Mouse (Mus musculus): ENCODE results near the gene Rapgef6. TPM values are rescaled to one million over a fixed set of nuclear protein-coding genes. Genes with fewer than 3 reads are reported as not detected.

Gene Rapgef6
- polyA plus RNA-seq, 1 experiment from 2014 or later, result 30.7 TPM

DNA sequence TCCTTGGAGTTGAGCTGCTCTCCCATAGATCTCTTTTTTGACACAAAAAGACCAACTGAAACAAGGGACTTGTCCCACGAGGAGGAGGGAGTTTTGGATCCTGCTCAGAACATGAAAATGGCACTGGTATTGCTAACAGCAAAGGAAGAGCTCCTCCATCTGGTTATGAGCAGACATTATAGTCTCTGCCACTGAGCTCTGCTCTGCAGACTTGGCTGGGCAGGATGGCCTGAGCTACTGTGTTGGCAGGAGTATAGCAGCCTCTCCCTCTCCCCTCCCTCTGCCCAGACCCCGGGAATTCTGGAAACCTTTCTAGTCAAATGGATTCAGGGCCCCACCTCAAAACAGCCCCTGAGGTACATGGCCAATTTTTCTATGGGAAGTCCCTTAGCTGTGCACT is 187.0 kb downstream of the Rapgef6 start:
- H3K4me3 ChIP-seq (ENCODE audit: low read length), result no peak overlapping the region
- no peak overlapping the region for H3K27ac ChIP-seq (ENCODE audit: low read length)
- ATAC-seq (replicated peaks; ENCODE audit: extremely low read depth, insufficient read depth, low FRiP score), result no peak
- peaks cover 2% of the 10 kb centered on the region; the same call in 1 of the 2 replicates for H3K36me3 ChIP-seq (ENCODE audit: control insufficient read depth, insufficient read depth)
- H3K9ac ChIP-seq (ENCODE audit: low read length), result no peak overlapping the region
- no peaks in the 10 kb centered on the region for H3K9me3 ChIP-seq (replicated peaks; ENCODE audit: control insufficient read depth, low read length)
- no peak overlapping the region for H3K4me2 ChIP-seq (ENCODE audit: low read depth, low read length)
- WGBS, result 59% methylated on average over 2 of the region's 2 CpGs
- no peaks in the 10 kb centered on the region for H3K27me3 ChIP-seq (ENCODE audit: control insufficient read depth, insufficient read depth, low read length)
- peaks cover 7% of the 10 kb centered on the region for H3K4me1 ChIP-seq (ENCODE audit: control insufficient read depth, insufficient read depth, low read length)

DNA sequence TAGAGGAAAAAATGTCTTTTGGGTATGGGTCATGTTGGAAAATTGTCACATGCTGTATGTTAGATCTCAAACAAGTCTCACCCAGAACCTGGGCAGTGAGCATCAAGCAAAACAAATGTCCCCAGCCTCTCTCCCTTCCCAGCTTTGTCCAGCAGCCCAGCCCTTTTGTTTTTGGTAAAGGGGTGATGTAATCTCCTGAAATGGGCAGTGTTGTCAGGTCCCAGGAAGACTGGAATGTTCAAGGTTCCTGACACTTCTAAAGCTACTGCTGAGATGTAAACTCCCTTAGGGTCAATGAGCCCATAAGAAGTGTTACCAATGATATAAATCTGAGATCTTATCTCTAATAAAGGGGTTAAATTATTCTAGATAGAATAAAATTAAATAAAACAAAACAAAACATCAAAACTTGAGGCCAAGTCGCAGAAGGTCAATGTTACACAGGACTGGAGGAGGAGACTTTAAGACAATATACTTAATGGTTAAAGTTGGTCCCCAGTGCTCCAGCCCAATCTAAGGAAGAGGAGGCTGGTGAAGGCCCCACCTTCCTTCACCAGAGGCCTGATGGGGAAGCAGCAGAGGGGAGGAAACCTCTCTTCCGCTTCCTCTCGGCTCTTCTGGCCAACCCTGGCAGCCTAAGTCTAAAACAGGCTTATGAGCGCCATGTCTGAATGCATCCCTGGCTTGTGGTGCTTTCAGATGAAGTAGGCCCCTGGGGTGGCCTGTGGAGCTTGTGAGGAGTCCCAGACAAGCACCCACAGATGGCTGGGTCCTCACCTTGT is 188.1 kb downstream of the Rapgef6 start:
- WGBS, result 80% methylated on average over 4 of the region's 4 CpGs
- Histone ChIP-seq H3K9me3 (replicated peaks; ENCODE audit: control insufficient read depth, low read length) (no peaks in the 10 kb centered on the region), H3K36me3 (ENCODE audit: control insufficient read depth, insufficient read depth) (peaks cover 2% of the 10 kb centered on the region), H3K4me1 (ENCODE audit: control insufficient read depth, insufficient read depth, low read length) (peaks cover 7% of the 10 kb centered on the region), H3K4me2 (ENCODE audit: low read depth, low read length) (no peak overlapping the region), H3K27ac (ENCODE audit: low read length) (peak overlapping the region; percentile 21; the same call in 1 of the 2 replicates), H3K9ac (ENCODE audit: low read length) (no peak overlapping the region), H3K27me3 (ENCODE audit: control insufficient read depth, insufficient read depth, low read length) (no peaks in the 10 kb centered on the region), H3K4me3 (ENCODE audit: low read length) (no peak overlapping the region)
- no peak for ATAC-seq (replicated peaks; ENCODE audit: extremely low read depth, insufficient read depth, low FRiP score)

DNA sequence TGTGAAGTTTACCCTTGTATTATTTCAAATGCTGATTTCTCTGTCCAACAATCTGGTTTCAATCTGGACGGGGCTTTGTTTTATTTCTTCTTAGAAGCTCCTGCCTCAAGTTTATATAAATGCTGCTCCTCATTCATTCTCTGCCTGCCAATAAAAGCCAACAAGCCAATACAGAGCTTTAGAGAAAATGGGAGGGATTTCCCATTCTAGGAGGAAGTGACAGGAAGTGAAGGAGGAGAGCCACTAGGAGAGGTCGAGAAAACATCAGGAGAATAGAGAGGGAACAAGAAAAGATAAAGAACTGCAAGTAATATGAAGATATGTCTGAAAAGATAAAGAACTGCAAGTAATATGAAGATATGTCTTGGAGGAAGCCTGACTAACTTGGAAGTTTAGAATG is 190.2 kb downstream of the Rapgef6 start:
- Histone ChIP-seq H3K9ac (ENCODE audit: low read length) (no peak overlapping the region), H3K27ac (ENCODE audit: low read length) (no peak overlapping the region), H3K9me3 (replicated peaks; ENCODE audit: control insufficient read depth, low read length) (no peaks in the 10 kb centered on the region), H3K4me2 (ENCODE audit: low read depth, low read length) (no peak overlapping the region), H3K4me1 (ENCODE audit: control insufficient read depth, insufficient read depth, low read length) (peaks cover 7% of the 10 kb centered on the region), H3K27me3 (ENCODE audit: control insufficient read depth, insufficient read depth, low read length) (no peaks in the 10 kb centered on the region), H3K4me3 (ENCODE audit: low read length) (no peak overlapping the region), H3K36me3 (ENCODE audit: control insufficient read depth, insufficient read depth) (peaks cover 13% of the 10 kb centered on the region)
- 67% methylated on average over 2 of the region's 2 CpGs for WGBS
- no peak for ATAC-seq (replicated peaks; ENCODE audit: extremely low read depth, insufficient read depth, low FRiP score)

DNA sequence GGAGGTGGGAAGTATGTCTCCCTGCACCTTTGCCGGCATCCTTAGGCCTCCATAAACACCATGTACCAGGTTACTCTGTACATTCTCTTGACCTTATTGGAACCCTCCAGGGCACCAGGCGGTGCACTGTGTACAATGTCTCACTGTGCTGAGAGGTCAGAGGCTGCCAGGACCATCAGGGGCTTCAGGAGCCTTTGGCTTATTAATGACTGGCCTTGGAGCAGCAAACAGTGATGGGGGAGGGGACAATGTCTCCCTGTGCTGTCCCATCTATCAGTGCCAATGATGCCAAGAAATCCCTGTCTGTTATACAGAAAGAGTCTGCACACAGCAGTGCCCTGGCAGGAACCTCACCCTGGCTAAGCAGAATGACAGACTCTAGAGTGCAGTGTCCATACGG is 195.2 kb downstream of the Rapgef6 start:
- no peaks in the 10 kb centered on the region for H3K27me3 ChIP-seq (ENCODE audit: control insufficient read depth, insufficient read depth, low read length)
- H3K9me3 ChIP-seq (replicated peaks; ENCODE audit: control insufficient read depth, low read length), result no peaks in the 10 kb centered on the region
- H3K4me2 ChIP-seq (ENCODE audit: low read depth, low read length), result no peak overlapping the region
- H3K27ac ChIP-seq (ENCODE audit: low read length), result no peak overlapping the region
- 89% methylated on average over 3 of the region's 3 CpGs for WGBS
- no peak overlapping the region for H3K9ac ChIP-seq (ENCODE audit: low read length)
- H3K4me1 ChIP-seq (ENCODE audit: control insufficient read depth, insufficient read depth, low read length), result peaks cover 12% of the 10 kb centered on the region; the same call in 1 of the 2 replicates
- no peak for ATAC-seq (replicated peaks; ENCODE audit: extremely low read depth, insufficient read depth, low FRiP score)
- no peak overlapping the region for H3K4me3 ChIP-seq (ENCODE audit: low read length)
- peaks cover 21% of the 10 kb centered on the region for H3K36me3 ChIP-seq (ENCODE audit: control insufficient read depth, insufficient read depth)

DNA sequence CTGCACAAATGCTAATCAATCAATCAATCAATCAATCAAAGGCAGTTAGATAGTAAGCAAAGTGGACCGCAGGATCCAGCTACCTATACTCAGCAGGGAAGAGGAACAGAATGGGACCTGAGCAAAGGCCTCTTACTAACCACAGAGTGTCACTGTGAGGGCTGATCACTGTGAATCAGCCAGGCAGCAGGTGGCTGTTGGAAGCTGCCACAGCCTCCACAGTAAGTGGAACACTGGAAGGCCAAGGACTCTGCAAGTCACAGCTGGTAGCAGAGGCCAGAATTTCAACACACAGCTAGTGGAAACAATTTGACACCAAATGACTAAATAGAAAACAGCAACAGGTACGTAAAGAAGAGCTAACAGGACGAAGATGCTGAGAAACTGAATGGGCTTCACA is 196.0 kb downstream of the Rapgef6 start:
- Histone ChIP-seq H3K36me3 (ENCODE audit: control insufficient read depth, insufficient read depth) (peaks cover 23% of the 10 kb centered on the region), H3K4me2 (ENCODE audit: low read depth, low read length) (no peak overlapping the region), H3K27ac (ENCODE audit: low read length) (no peak overlapping the region), H3K4me1 (ENCODE audit: control insufficient read depth, insufficient read depth, low read length) (peaks cover 12% of the 10 kb centered on the region; the same call in 1 of the 2 replicates), H3K9ac (ENCODE audit: low read length) (no peak overlapping the region), H3K9me3 (replicated peaks; ENCODE audit: control insufficient read depth, low read length) (no peaks in the 10 kb centered on the region), H3K27me3 (ENCODE audit: control insufficient read depth, insufficient read depth, low read length) (no peaks in the 10 kb centered on the region), H3K4me3 (ENCODE audit: low read length) (no peak overlapping the region)
- WGBS, result 93% methylated on average over 3 of the region's 3 CpGs
- no peak for ATAC-seq (replicated peaks; ENCODE audit: extremely low read depth, insufficient read depth, low FRiP score)

DNA sequence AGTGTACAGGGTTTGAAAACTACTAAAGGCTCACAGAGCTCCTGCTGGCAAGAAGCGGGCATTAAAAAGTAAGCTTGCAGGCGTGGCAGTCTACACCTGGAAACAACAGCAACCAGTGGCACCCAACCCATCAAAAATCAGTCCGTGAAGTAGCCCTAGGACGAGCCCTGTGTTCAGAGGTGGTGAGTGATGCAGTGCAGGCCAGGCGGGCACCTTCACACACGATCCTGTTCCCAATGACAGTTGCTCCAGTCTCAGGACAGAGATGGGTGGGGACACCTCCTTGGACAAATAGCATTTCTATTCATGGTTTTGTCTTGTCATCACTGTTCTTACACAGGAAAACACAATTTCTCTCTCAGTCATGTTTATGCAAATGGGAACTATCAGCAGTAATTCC is 199.4 kb downstream of the Rapgef6 start:
- Histone ChIP-seq H3K4me2 (ENCODE audit: low read depth, low read length) (no peak overlapping the region), H3K36me3 (ENCODE audit: control insufficient read depth, insufficient read depth) (peaks cover 12% of the 10 kb centered on the region), H3K27me3 (ENCODE audit: control insufficient read depth, insufficient read depth, low read length) (no peaks in the 10 kb centered on the region), H3K4me1 (ENCODE audit: control insufficient read depth, insufficient read depth, low read length) (peaks cover 26% of the 10 kb centered on the region), H3K9ac (ENCODE audit: low read length) (no peak overlapping the region), H3K9me3 (replicated peaks; ENCODE audit: control insufficient read depth, low read length) (no peaks in the 10 kb centered on the region), H3K27ac (ENCODE audit: low read length) (peak overlapping the region; percentile 9; the same call in 1 of the 2 replicates), H3K4me3 (ENCODE audit: low read length) (no peak overlapping the region)
- WGBS, result 49% methylated on average over 6 of the region's 6 CpGs
- ATAC-seq (replicated peaks; ENCODE audit: extremely low read depth, insufficient read depth, low FRiP score), result peak; percentile 45; the same call in 1 of the 2 replicates

DNA sequence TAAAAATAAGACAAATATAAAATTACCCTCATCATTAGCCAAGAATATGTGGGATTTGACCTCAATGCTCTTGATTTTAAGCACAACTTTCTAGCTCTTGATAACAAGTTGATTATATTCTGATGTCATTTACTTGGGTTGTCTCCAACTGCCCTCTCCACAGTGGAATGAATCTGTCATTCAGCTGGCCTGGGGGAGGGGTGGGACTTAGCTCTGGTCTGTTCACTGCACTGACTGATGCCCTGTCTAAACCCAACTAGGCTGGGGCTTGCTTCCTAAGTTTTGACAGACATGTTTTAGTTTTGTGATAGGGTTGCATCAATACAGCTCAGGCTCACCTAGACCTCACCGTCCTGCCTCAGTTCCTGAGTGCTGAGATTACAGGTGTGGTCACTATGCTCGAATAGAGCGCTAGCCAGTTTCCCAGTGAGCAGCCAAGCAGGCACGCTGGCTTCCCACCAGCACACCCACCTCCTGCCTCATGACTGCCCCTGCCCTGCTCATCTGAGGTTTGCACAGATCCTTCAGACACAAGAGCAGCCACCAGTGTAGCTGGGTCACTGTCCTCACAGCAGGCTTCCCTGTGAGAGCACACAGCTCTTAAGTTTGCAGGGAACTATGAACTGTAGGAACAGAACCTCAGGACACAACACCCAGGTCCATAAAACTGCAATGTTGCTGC is 201.8 kb downstream of the Rapgef6 start:
- peak; percentile 43; the same call in 1 of the 2 replicates for ATAC-seq (replicated peaks; ENCODE audit: extremely low read depth, insufficient read depth, low FRiP score)
- Histone ChIP-seq H3K27me3 (ENCODE audit: control insufficient read depth, insufficient read depth, low read length) (no peaks in the 10 kb centered on the region), H3K4me2 (ENCODE audit: low read depth, low read length) (no peak overlapping the region), H3K4me3 (ENCODE audit: low read length) (no peak overlapping the region), H3K4me1 (ENCODE audit: control insufficient read depth, insufficient read depth, low read length) (peaks cover 33% of the 10 kb centered on the region), H3K9ac (ENCODE audit: low read length) (no peak overlapping the region), H3K36me3 (ENCODE audit: control insufficient read depth, insufficient read depth) (peaks cover 7% of the 10 kb centered on the region; the same call in 1 of the 2 replicates), H3K9me3 (replicated peaks; ENCODE audit: control insufficient read depth, low read length) (no peaks in the 10 kb centered on the region), H3K27ac (ENCODE audit: low read length) (peak overlapping the region; percentile 3; the same call in 1 of the 2 replicates)
- WGBS, result 32% methylated on average over 4 of the region's 4 CpGs

DNA sequence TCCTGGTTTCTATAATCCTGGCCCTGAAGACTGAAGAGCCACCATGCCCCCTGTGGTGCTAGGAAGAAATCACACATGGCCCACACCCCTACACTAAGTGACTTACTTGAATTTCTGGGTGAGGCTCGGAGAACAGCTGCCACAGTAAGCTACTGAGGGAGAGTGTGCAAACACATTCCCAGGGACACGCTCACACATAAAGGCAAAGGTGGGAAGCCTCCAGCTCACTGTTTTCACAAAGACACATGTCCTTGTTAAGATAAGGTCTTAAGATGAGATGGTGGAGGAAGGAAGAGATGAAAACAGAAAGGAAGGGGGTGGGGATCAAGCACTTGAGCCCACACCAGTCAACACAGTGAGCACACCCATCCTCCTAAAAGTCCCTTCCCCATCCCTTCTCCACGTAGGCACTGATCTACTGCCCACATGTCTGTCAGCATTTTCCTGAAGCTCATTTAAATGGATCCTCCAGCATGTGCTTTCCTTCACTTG is 204.0 kb downstream of the Rapgef6 start:
- H3K36me3 ChIP-seq (ENCODE audit: control insufficient read depth, insufficient read depth), result peaks cover 7% of the 10 kb centered on the region; the same call in 1 of the 2 replicates
- no peaks in the 10 kb centered on the region for H3K9me3 ChIP-seq (replicated peaks; ENCODE audit: control insufficient read depth, low read length)
- H3K4me2 ChIP-seq (ENCODE audit: low read depth, low read length), result 0 out of 2 replicates have a peak overlapping the region, but pooled peaks have one; percentile 7
- peak overlapping the region; percentile 74 for H3K27ac ChIP-seq (ENCODE audit: low read length)
- ATAC-seq (replicated peaks; ENCODE audit: extremely low read depth, insufficient read depth, low FRiP score), result no peak
- 53% methylated on average over 3 of the region's 3 CpGs for WGBS
- no peak overlapping the region for H3K9ac ChIP-seq (ENCODE audit: low read length)
- H3K4me1 ChIP-seq (ENCODE audit: control insufficient read depth, insufficient read depth, low read length), result peaks cover 29% of the 10 kb centered on the region
- H3K4me3 ChIP-seq (ENCODE audit: low read length), result no peak overlapping the region
- H3K27me3 ChIP-seq (ENCODE audit: control insufficient read depth, insufficient read depth, low read length), result no peaks in the 10 kb centered on the region
